Mouse (Mus musculus): Measurements from ENCODE around the gene Kcnab3.

DNA sequence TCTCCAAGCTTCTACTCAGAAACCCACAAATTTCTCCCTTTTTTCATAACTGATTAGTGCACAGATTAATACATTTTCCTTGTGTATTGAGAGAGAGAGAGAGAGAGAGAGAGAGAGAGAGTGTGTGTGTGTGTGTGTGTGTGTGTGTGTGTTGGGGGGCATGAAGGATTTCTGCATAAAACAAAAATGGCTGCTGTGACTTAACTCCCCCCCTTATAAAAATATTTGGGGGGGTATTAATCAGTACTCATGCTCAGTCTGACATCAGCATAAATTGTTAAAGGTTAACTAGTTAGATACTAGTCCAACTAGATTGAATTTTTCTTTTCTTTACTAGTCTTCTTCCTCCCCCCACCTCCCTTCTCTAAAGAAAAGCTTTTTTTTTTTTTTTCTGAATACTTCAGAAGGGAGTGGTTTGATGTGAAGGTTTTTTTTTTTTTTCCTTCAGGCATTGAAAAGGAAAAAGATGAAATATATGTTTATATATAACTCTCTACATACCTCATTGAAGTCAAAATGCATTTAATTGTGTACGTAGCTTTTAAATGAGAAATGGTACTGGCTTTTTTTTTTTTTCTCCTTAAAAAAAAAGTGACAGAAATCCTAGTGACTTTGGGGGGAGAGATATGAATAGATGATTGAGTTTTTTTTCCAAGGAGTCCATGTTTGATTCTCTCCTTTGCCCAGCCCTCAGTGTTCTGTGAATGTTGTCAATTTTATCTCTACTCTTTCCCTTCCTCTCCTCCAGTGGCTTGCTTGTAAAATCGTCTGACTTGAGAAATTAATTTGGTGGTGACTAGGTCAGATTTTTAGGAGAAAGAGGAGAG is 44.1 kb downstream of the Kcnab3 start:
- TF ChIP-seq CTCF (IDR thresholded peaks at IDR 0.05; ENCODE audit: extremely low read depth, insufficient read depth, insufficient read length, insufficient replicate concordance) (no peak), POLR2A (IDR thresholded peaks at IDR 0.05; ENCODE audit: low read depth, low read length) (no peak)

Measured in spleen, adult 2 months (tissue).